Mouse (Mus musculus) hindbrain, embryonic 14.5 days (tissue): Measurements from ENCODE around the gene Tbc1d22a. TPM values are rescaled to one million over a fixed set of nuclear protein-coding genes. Genes with fewer than 3 reads are reported as not detected.

ENCODE experiments used
- ATAC-seq: fragments of 200-750 bp; cut with Nextera tagmentation; 2 replicates; pipeline ENCODE4 v1.8.0; 2017; ENCODE audit warnings: moderate number of reproducible peaks, mild to moderate bottlenecking, moderate TSS enrichment, moderate library complexity; ENCODE audit not compliant: low FRiP score
- DNase-seq: peaks from one replicate; pipeline ENCODE4 v3.0.0-alpha.2; 2015; ENCODE audit warnings: low spot score
- H3K27ac ChIP-seq: fragments of 300-500 bp; sonication (generic); 2 replicates; pipeline ENCODE4 v1.5.1; 2014; ENCODE audit warnings: mild to moderate bottlenecking, moderate library complexity
- H3K27me3 ChIP-seq: fragments of 300-500 bp; sonication (generic); 2 replicates; pipeline ENCODE4 v1.6.1; 2014; ENCODE audit warnings: mild to moderate bottlenecking, low read length, mixed read lengths; ENCODE audit not compliant: control insufficient read depth, insufficient read depth
- H3K36me3 ChIP-seq: fragments of 300-500 bp; sonication (generic); replicated peaks from 2 replicates; pipeline ENCODE4 v1.6.1; 2014; ENCODE audit not compliant: control insufficient read depth, insufficient read depth
- H3K4me1 ChIP-seq: fragments of 300-500 bp; sonication (generic); replicated peaks from 2 replicates; pipeline ENCODE4 v1.6.1; 2014; ENCODE audit warnings: antibody characterized with exemption, low read length, mixed read lengths; ENCODE audit not compliant: control insufficient read depth, insufficient read depth
- H3K4me2 ChIP-seq: fragments of 300-500 bp; sonication (generic); replicated peaks from 2 replicates; pipeline ENCODE4 v1.6.1; 2014; ENCODE audit warnings: mild to moderate bottlenecking, moderate library complexity
- H3K4me3 ChIP-seq: fragments of 300-500 bp; sonication (generic); replicated peaks from 2 replicates; pipeline ENCODE4 v1.5.1; 2014; ENCODE audit warnings: mild to moderate bottlenecking, low read length
- H3K9ac ChIP-seq: fragments of 300-500 bp; sonication (generic); 2 replicates; pipeline ENCODE4 v1.6.1; 2014
- H3K9me3 ChIP-seq: fragments of 300-500 bp; sonication (generic); 2 replicates; pipeline ENCODE4 v1.6.1; 2016; ENCODE audit warnings: low read length; ENCODE audit not compliant: control insufficient read depth
- WGBS: fragments of 180-500 bp; shearing (Covaris S2); extraction: QIAGEN DNeasy Blood & Tissue Kit; methylation state at CpG from one replicate; pipeline ENCODE4 v1.1.7; 2014; 5-methylcytosine and 5-hydroxymethylcytosine counted together
- polyA plus RNA-seq: library from polyadenylated mRNA; unstranded; fragments of >200 nt; fragmentation: Nextera tagmentation; extraction: Ambion mirVana; gene quantifications from 2 replicates; pipeline ENCODE4 v1.2.1, GENCODE M21; 2014

Tbc1d22a gene
- polyA plus RNA-seq, 1 experiment from 2014 or later = 10.7 TPM

GRCm38 (mm10) chr15:86329911-86330310 lies 115.7 kb downstream of the Tbc1d22a start:
- no peak overlapping the region for H3K4me3 ChIP-seq
- no peak overlapping the region for H3K9ac ChIP-seq
- peak overlapping the region; percentile 15; the same call in 1 of the 2 replicates for H3K27ac ChIP-seq
- no peaks in the 10 kb centered on the region for H3K27me3 ChIP-seq
- no peaks in the 10 kb centered on the region for H3K9me3 ChIP-seq
- H3K36me3 ChIP-seq = no peaks in the 10 kb centered on the region
- ATAC-seq (no peak), DNase-seq (no peak)
- H3K4me1 ChIP-seq = peaks cover 41% of the 10 kb centered on the region
- WGBS = 33% methylated on average over 7 of the region's 7 CpGs
- H3K4me2 ChIP-seq = no peak overlapping the region

GRCm38 (mm10) chr15:86330454-86330853 lies 116.2 kb downstream of the Tbc1d22a start:
- DNase-seq (no peak), ATAC-seq (peak; percentile 65; the same call in 1 of the 2 replicates)
- H3K4me2 ChIP-seq = no peak overlapping the region
- H3K36me3 ChIP-seq = no peaks in the 10 kb centered on the region
- 0 out of 2 replicates have a peak overlapping the region, but pooled peaks have one; percentile 9 for H3K27ac ChIP-seq
- WGBS = 46% methylated on average over 7 of the region's 7 CpGs
- no peaks in the 10 kb centered on the region for H3K27me3 ChIP-seq
- H3K4me3 ChIP-seq = no peak overlapping the region
- no peak overlapping the region for H3K9ac ChIP-seq
- peaks cover 45% of the 10 kb centered on the region for H3K4me1 ChIP-seq
- no peaks in the 10 kb centered on the region for H3K9me3 ChIP-seq

- no peak overlapping the region for H3K9ac ChIP-seq
- WGBS = 66% methylated on average over 8 of the region's 8 CpGs
- H3K4me3 ChIP-seq = no peak overlapping the region
- H3K4me2 ChIP-seq = no peak overlapping the region
- no peaks in the 10 kb centered on the region for H3K9me3 ChIP-seq
- no peaks in the 10 kb centered on the region for H3K27me3 ChIP-seq
- H3K4me1 ChIP-seq = peaks cover 46% of the 10 kb centered on the region
- ATAC-seq (no peak), DNase-seq (no peak)
- no peaks in the 10 kb centered on the region for H3K36me3 ChIP-seq
- H3K27ac ChIP-seq = no peak overlapping the region
These were observed 117.4 kb downstream of the Tbc1d22a start for GRCm38 (mm10) chr15:86331501-86332245.

- H3K4me3 ChIP-seq = no peak overlapping the region
- H3K36me3 ChIP-seq = no peaks in the 10 kb centered on the region
- ATAC-seq = no peak
- peaks cover 46% of the 10 kb centered on the region for H3K4me1 ChIP-seq
- no peak overlapping the region for H3K4me2 ChIP-seq
- H3K9ac ChIP-seq = no peak overlapping the region
- no peaks in the 10 kb centered on the region for H3K9me3 ChIP-seq
- WGBS = 93% methylated on average over 4 of the region's 4 CpGs
- no peak overlapping the region for H3K27ac ChIP-seq
- no peaks in the 10 kb centered on the region for H3K27me3 ChIP-seq
- no peak for DNase-seq
These were observed 118.9 kb downstream of the Tbc1d22a start for GRCm38 (mm10) chr15:86333176-86333575.

- Histone ChIP-seq H3K4me2 (no peak overlapping the region), H3K4me3 (no peak overlapping the region), H3K9me3 (no peaks in the 10 kb centered on the region), H3K4me1 (peaks cover 44% of the 10 kb centered on the region), H3K27me3 (no peaks in the 10 kb centered on the region), H3K36me3 (no peaks in the 10 kb centered on the region), H3K9ac (no peak overlapping the region), H3K27ac (no peak overlapping the region)
- WGBS = 79% methylated on average over 2 of the region's 2 CpGs
- no peak for DNase-seq
- ATAC-seq = no peak
These were observed 119.3 kb downstream of the Tbc1d22a start for GRCm38 (mm10) chr15:86333606-86334005.

GRCm38 (mm10) chr15:86334276-86334675 lies 120.0 kb downstream of the Tbc1d22a start:
- H3K27me3 ChIP-seq = no peaks in the 10 kb centered on the region
- 96% methylated on average over 4 of the region's 4 CpGs for WGBS
- H3K36me3 ChIP-seq = no peaks in the 10 kb centered on the region
- H3K4me1 ChIP-seq = peaks cover 41% of the 10 kb centered on the region; the same call in 1 of the 2 replicates
- no peak overlapping the region for H3K4me3 ChIP-seq
- H3K9ac ChIP-seq = 0 out of 2 replicates have a peak overlapping the region, but pooled peaks have one; percentile 9
- ATAC-seq (no peak), DNase-seq (no peak)
- H3K27ac ChIP-seq = no peak overlapping the region
- no peak overlapping the region for H3K4me2 ChIP-seq
- H3K9me3 ChIP-seq = no peaks in the 10 kb centered on the region

GRCm38 (mm10) chr15:86334745-86335144 lies 120.5 kb downstream of the Tbc1d22a start:
- Histone ChIP-seq H3K9me3 (no peaks in the 10 kb centered on the region), H3K4me1 (peaks cover 38% of the 10 kb centered on the region; the same call in 1 of the 2 replicates), H3K9ac (no peak overlapping the region), H3K27me3 (no peaks in the 10 kb centered on the region), H3K36me3 (no peaks in the 10 kb centered on the region), H3K4me2 (no peak overlapping the region), H3K4me3 (no peak overlapping the region), H3K27ac (no peak overlapping the region)
- DNase-seq (no peak), ATAC-seq (no peak)
- WGBS = 55% methylated on average over 9 of the region's 9 CpGs

- Histone ChIP-seq H3K27me3 (no peaks in the 10 kb centered on the region), H3K27ac (no peak overlapping the region), H3K4me2 (no peak overlapping the region), H3K4me1 (peaks cover 28% of the 10 kb centered on the region; the same call in 1 of the 2 replicates), H3K36me3 (no peaks in the 10 kb centered on the region), H3K9me3 (no peaks in the 10 kb centered on the region), H3K9ac (no peak overlapping the region), H3K4me3 (no peak overlapping the region)
- DNase-seq (no peak), ATAC-seq (no peak)
- 83% methylated on average over 1 of the region's 1 CpGs for WGBS
These were observed 121.5 kb downstream of the Tbc1d22a start for GRCm38 (mm10) chr15:86335781-86336180.

- Histone ChIP-seq H3K36me3 (no peaks in the 10 kb centered on the region), H3K9ac (no peak overlapping the region)
These were observed 123.5 kb downstream of the Tbc1d22a start for GRCm38 (mm10) chr15:86337726-86338125.

More at GRCm38 (mm10) chr15:86337726-86338125, 123.5 kb downstream of the Tbc1d22a start:
- 0 out of 2 replicates have a peak, but pooled peaks cover 16% of the 10 kb centered on the region for H3K4me1 ChIP-seq
- ATAC-seq (no peak), DNase-seq (no peak)
- H3K27ac ChIP-seq = no peak overlapping the region
- H3K4me2 ChIP-seq = no peak overlapping the region
- WGBS = 69% methylated on average over 10 of the region's 10 CpGs
- no peaks in the 10 kb centered on the region for H3K27me3 ChIP-seq
- H3K9me3 ChIP-seq = no peaks in the 10 kb centered on the region
- no peak overlapping the region for H3K4me3 ChIP-seq
